Mouse (Mus musculus): ENCODE data around the gene Akap7.
A peak's percentile ranks its signal among the peaks of the same experiment; 100 is the strongest.
"Not testable (repeated sequence)": the region's sequence is repeated elsewhere in the genome, so short reads cannot be mapped to it uniquely, and the experiment has no call there.

The Akap7 gene

GRCm38 (mm10) chr10:25191166-25191565, 116.5 kb downstream of the Akap7 start:
- DNase-seq (ENCODE audit: low read depth) = no peak

DNA sequence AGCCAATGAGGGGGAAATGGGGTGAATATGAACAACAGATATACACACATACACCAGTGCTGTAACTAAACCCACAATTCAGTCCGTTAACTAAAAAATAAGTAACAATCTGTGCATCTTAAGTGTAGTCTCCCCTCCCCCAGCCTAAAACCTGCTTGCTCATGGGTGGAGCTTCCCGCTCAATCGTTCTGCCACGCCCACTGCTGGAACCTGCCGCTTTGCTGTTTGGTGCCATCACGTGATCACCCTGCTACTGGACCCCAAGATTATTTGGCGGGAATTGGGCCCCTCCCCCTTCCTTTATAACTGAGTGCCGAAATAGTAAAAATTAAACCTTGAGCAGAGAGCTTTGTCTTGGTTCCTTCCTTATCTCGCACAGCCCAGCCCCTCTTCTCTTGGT, 121.4 kb downstream of the Akap7 start:
- peak; percentile 14 for DNase-seq (ENCODE audit: low read depth)

- no peak for DNase-seq (ENCODE audit: low read depth)
These were observed 122.0 kb downstream of the Akap7 start for GRCm38 (mm10) chr10:25185691-25186090.

- peak; percentile 52 for DNase-seq (ENCODE audit: low read depth)
These were observed 122.7 kb downstream of the Akap7 start for GRCm38 (mm10) chr10:25184819-25185603.

- no peak for DNase-seq (ENCODE audit: low read depth)
These were observed 124.4 kb downstream of the Akap7 start for GRCm38 (mm10) chr10:25183271-25183670.

GRCm38 (mm10) chr10:25179030-25179429, 128.6 kb downstream of the Akap7 start:
- no peak for DNase-seq (ENCODE audit: low read depth)

DNA sequence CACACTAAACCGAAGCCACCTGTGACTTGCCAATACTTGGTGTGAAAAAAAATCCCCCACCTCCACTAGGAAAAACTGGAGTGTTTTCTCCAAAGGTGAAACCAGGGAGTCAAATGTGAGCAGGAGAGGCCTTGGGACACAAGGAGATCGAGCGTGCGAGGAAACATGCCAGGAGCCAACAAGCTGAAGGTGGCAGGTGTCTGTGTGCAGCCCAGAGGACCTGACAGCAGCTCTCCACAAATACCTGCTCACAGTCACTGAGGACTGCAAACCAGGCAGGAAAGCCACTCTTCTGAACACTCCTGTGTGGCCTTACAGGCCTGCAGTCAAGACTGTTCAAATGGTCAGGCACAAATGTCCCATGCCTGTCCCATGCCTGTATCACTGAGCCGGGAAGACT, 130.4 kb downstream of the Akap7 start:
- DNase-seq (ENCODE audit: low read depth) = no peak

- no peak for DNase-seq (ENCODE audit: low read depth)
These were observed 132.8 kb downstream of the Akap7 start for GRCm38 (mm10) chr10:25174872-25175271.

DNA sequence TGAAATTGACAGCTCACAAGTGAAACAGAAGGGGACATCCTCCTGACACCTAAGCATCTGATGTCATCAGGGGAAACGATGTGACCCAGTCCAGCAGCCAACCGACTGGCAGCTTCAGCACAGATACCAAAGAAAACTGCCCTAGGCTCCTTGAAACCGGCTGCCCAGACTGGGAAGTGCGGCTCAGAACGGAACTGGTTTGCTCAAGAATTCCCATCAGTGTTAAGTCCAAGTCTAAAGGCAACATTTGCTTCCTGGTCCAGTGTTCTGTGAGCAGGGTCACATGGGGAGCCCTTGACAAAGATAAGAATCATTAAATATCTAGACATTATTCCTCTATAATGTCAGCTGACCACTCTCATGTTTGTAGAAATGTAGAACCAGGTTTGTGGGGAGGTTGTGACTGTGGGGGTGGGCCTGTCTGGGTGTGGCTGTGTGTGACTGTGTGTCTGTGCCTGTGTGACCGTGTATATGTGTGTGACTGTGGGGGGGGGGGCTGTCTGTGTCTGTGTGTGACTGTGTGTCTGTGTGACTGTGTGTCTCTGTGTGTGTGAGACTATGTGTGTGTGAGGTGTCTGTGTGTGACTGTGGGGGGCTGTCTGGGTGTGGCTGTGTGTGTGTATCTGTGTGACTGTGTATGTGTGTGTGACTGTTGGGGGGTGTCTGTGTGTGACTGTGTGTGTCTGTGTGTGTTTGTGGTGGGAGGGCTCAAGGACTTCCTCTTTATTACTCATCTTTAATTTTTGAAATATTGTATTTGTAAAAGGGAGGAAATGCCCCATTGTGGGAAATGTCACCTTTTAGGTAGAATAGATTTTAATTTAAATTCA, 140.1 kb downstream of the Akap7 start:
- DNase-seq (ENCODE audit: low read depth) = no peak

- DNase-seq (ENCODE audit: low read depth) = not testable (repeated sequence)
These were observed 144.2 kb downstream of the Akap7 start for GRCm38 (mm10) chr10:25163510-25163909.

GRCm38 (mm10) chr10:25161701-25162100, 146.0 kb downstream of the Akap7 start:
- no peak for DNase-seq (ENCODE audit: low read depth)

- no peak for DNase-seq (ENCODE audit: low read depth)
These were observed 149.0 kb downstream of the Akap7 start for GRCm38 (mm10) chr10:25158651-25159050.

GRCm38 (mm10) chr10:25157339-25157738, 150.3 kb downstream of the Akap7 start:
- DNase-seq (ENCODE audit: low read depth) = no peak

GRCm38 (mm10) chr10:25154225-25154624, 153.4 kb downstream of the Akap7 start:
- DNase-seq (ENCODE audit: low read depth) = no peak

DNA sequence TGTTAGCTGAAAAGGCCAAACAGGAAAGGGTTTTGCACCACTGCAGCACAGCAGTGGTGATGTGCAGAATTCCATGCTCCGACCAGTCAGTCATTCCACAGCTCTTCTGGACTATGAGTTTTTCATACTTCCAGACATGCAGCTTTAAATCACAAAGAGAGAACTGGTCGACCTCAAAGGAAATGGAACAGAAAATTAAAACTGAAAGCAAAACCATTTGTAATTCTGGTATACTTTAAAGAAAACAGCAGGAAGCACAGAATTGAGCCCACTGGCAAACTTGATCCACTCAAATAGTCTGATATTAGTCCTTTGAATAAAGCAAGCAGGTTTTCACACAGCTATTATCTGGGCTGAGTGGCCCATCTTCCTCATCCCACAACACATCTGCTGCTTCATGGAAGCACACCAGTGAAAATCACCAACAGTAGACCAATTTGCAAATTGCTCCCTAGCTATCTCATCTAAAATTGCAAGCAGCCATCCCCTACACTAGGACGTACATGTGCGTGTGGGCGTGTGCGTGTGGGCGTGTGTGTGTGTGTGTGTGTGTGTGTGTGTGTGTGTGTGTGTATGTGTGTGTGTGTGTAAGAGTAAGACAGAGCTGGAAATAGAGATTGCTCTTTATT, 156.4 kb downstream of the Akap7 start:
- DNase-seq (ENCODE audit: low read depth) = peak; percentile 72

GRCm38 (mm10) chr10:25145851-25146250, 161.8 kb downstream of the Akap7 start:
- DNase-seq (ENCODE audit: low read depth) = no peak

- no peak for DNase-seq (ENCODE audit: low read depth)
These were observed 162.6 kb downstream of the Akap7 start for GRCm38 (mm10) chr10:25144787-25145761.

- no peak for DNase-seq (ENCODE audit: low read depth)
These were observed 165.9 kb downstream of the Akap7 start for GRCm38 (mm10) chr10:25141781-25142180.

- DNase-seq (ENCODE audit: low read depth) = no peak
These were observed 167.4 kb downstream of the Akap7 start for GRCm38 (mm10) chr10:25140155-25140755.

GRCm38 (mm10) chr10:25133581-25133980, 174.1 kb downstream of the Akap7 start:
- no peak for DNase-seq (ENCODE audit: low read depth)

- no peak for DNase-seq (ENCODE audit: low read depth)
These were observed 179.2 kb downstream of the Akap7 start for GRCm38 (mm10) chr10:25128455-25128863.
